Mouse (Mus musculus): ENCODE measurements around the gene Adipor2.

DNA sequence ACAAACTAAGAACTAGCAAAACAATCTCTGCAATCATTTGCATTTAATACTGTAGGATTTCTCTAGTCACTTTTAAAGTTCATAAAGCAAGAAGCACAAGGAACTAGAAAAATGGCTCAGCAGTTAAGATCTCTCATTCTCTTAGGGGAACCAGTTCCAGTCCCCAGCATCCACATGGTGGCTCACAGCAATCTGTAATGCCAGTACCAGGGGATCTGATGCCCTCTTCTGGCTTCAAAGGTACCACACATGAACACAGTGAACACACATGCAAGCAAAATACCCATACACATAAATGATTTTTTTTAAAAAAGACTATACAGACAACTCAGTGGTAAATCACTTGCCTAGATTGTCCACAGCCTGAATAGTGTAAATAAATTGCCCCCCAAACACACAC, 45.9 kb downstream of the Adipor2 start:
- no peak for TF ChIP-seq HCFC1 (IDR thresholded peaks at IDR 0.05; ENCODE audit: borderline replicate concordance, insufficient read depth, low read length)
- TF ChIP-seq ZC3H11A (IDR thresholded peaks at IDR 0.05; ENCODE audit: borderline replicate concordance, low read depth, low read length), result no peak
- TF ChIP-seq CHD2 (IDR thresholded peaks at IDR 0.05; ENCODE audit: low read depth, low read length), result no peak
